Comparison of ENCODE assay signal across 9 mouse cellular contexts in the genomic region with DNA sequence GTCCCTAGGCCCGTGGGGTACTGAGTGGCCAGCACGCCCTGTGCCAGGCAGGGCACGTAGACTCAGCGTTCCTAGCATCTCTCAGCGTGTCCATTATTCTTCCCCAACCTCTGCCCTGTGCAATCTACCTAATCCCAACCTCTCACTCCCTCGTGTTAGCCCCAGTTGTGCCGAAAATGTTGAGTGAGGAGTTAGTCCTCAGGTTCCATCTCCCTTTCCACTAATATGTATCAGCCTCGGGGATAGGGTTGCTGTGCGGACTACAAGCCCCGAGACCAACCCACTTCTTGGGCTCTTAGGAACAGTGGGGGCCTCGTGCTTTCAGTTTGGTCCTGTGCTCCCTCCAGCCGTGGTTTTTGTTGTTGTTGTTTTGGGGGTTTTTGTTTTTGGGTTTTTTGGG.
DNase-seq lines count a peak whose midpoint lies in the region; ATAC-seq and TF ChIP-seq lines count a peak whose summit lies in the region.
"Had no signal": no experiment of that assay in that cellular context is flagged by ENCODE, and none has a peak within 500 bp of the region (broad histone marks: within the 10 kb centered on the region; RNA-seq: fewer than 3 reads in every experiment).

No protein-coding gene starts in this region.

- no peak for DNase-seq in heart, embryonic 10.5 days (ENCODE audit: low spot score)
- no peak for DNase-seq in heart, postnatal 25 days (ENCODE audit: low spot score)
- no peak for DNase-seq in kidney, postnatal 0 days (ENCODE audit: low spot score)
- no peak for DNase-seq in kidney, adult 2 months
- no peak for DNase-seq in left cerebral cortex, adult 9 months (ENCODE audit: low spot score in 2 of 2)
- DNase-seq in testis, postnatal 14 days (ENCODE audit: low spot score), result no peak
- DNase-seq: right cerebral cortex, postnatal 25 days had no signal

- H3K9ac ChIP-seq in kidney, postnatal 0 days (ENCODE audit: low read depth, low read length), result no peak overlapping the region
- H3K9ac ChIP-seq in intestine, postnatal 0 days (ENCODE audit: low read depth, low read length), result no peak overlapping the region

- intact Hi-C loops in heart, postnatal 25 days (cut with DNase I), result no loop called here

- peaks cover 100% of the 10 kb centered on the region for H3K27me3 ChIP-seq in heart, embryonic 10.5 days (ENCODE audit: insufficient read depth, poor library complexity, severe bottlenecking)
- H3K27me3 ChIP-seq in kidney, postnatal 0 days (ENCODE audit: insufficient read depth, low read length), result peaks cover 94% of the 10 kb centered on the region
- peaks cover 6% of the 10 kb centered on the region for H3K27me3 ChIP-seq in kidney, adult 2 months (replicated peaks; ENCODE audit: control insufficient read depth, insufficient read depth, low read length)
- H3K27me3 ChIP-seq in E14TG2a.4 (ENCODE audit: insufficient read depth, low read length), result peaks cover 6% of the 10 kb centered on the region; the same call in 1 of the 2 replicates
- H3K27me3 ChIP-seq in intestine, postnatal 0 days (replicated peaks; ENCODE audit: control insufficient read depth, insufficient read depth, low read length), result peaks cover 98% of the 10 kb centered on the region

- peak overlapping the region; percentile 57 for H3K4me3 ChIP-seq in heart, embryonic 10.5 days
- peak overlapping the region; percentile 40; the same call in 1 of the 2 replicates for H3K4me3 ChIP-seq in kidney, postnatal 0 days (replicated peaks; ENCODE audit: low read depth, low read length)
- H3K4me3 ChIP-seq in kidney, adult 2 months (ENCODE audit: insufficient read depth, low read depth, low read length), result no peak overlapping the region
- H3K4me3 ChIP-seq in E14TG2a.4 (replicated peaks; ENCODE audit: low read length), result peak overlapping the region; percentile 99
- peak overlapping the region; percentile 57 for H3K4me3 ChIP-seq in intestine, postnatal 0 days (ENCODE audit: low read depth, low read length)

- 7% methylated on average over 12 of the region's 12 CpGs for WGBS in heart, embryonic 10.5 days
- 7% methylated on average over 12 of the region's 12 CpGs for WGBS in kidney, postnatal 0 days
- 17% methylated on average over 12 of the region's 12 CpGs for WGBS in kidney, adult 2 months
- WGBS in intestine, postnatal 0 days, result 6% methylated on average over 12 of the region's 12 CpGs

- TF ChIP-seq POLR2A in kidney, adult 2 months (IDR thresholded peaks at IDR 0.05; ENCODE audit: low read depth, low read length), result no peak

- ATAC-seq in kidney, postnatal 0 days (replicated peaks; ENCODE audit: low FRiP score, low read depth), result no peak
- ATAC-seq in intestine, postnatal 0 days, result no peak

- no peak for TF ChIP-seq CTCF in kidney, postnatal 0 days (IDR thresholded peaks at IDR 0.05; ENCODE audit: low read depth)
- no peak for TF ChIP-seq CTCF in kidney, adult 2 months (conservative IDR thresholded peaks at IDR 0.05; ENCODE audit: insufficient read depth, insufficient read length, low read depth, low read length)
- no peak for TF ChIP-seq CTCF in E14TG2a.4 (conservative IDR thresholded peaks at IDR 0.05; ENCODE audit: low read length)
- TF ChIP-seq CTCF in intestine, postnatal 0 days (IDR thresholded peaks at IDR 0.05; ENCODE audit: low read depth), result no peak

- H3K9me3 ChIP-seq in heart, embryonic 10.5 days, result no peaks in the 10 kb centered on the region
- H3K9me3 ChIP-seq in kidney, postnatal 0 days (replicated peaks; ENCODE audit: low read length), result no peaks in the 10 kb centered on the region
- H3K9me3 ChIP-seq in E14TG2a.4 (ENCODE audit: low read length), result no peaks in the 10 kb centered on the region
- no peaks in the 10 kb centered on the region for H3K9me3 ChIP-seq in intestine, postnatal 0 days (ENCODE audit: control insufficient read depth)

- peaks cover 68% of the 10 kb centered on the region for H3K4me1 ChIP-seq in heart, embryonic 10.5 days
- peaks cover 33% of the 10 kb centered on the region; the same call in 1 of the 2 replicates for H3K4me1 ChIP-seq in kidney, postnatal 0 days (replicated peaks; ENCODE audit: insufficient read depth, low read length)
- peaks cover 4% of the 10 kb centered on the region; the same call in 1 of the 2 replicates for H3K4me1 ChIP-seq in kidney, adult 2 months (ENCODE audit: control insufficient read depth, insufficient read depth, low read length)
- peaks cover 67% of the 10 kb centered on the region for H3K4me1 ChIP-seq in E14TG2a.4 (replicated peaks; ENCODE audit: low read depth, low read length)
- H3K4me1 ChIP-seq in intestine, postnatal 0 days (replicated peaks; ENCODE audit: control insufficient read depth, insufficient read depth, low read length), result no peaks in the 10 kb centered on the region

- no peak overlapping the region for H3K27ac ChIP-seq in heart, embryonic 10.5 days
- no peak overlapping the region for H3K27ac ChIP-seq in kidney, postnatal 0 days
- H3K27ac ChIP-seq in kidney, adult 2 months (ENCODE audit: insufficient read depth, low read depth, low read length), result no peak overlapping the region
- no peak overlapping the region for H3K27ac ChIP-seq in intestine, postnatal 0 days (ENCODE audit: low read depth, low read length)

- H3K36me3 ChIP-seq in heart, embryonic 10.5 days, result no peaks in the 10 kb centered on the region
- no peaks in the 10 kb centered on the region for H3K36me3 ChIP-seq in kidney, postnatal 0 days (ENCODE audit: insufficient read depth, low read length)
- no peaks in the 10 kb centered on the region for H3K36me3 ChIP-seq in kidney, adult 2 months (ENCODE audit: control insufficient read depth, insufficient read depth, low read length)
- H3K36me3 ChIP-seq in E14TG2a.4 (ENCODE audit: insufficient read depth, low read length), result peaks cover 19% of the 10 kb centered on the region
- H3K36me3 ChIP-seq in intestine, postnatal 0 days (ENCODE audit: control insufficient read depth, insufficient read depth), result no peaks in the 10 kb centered on the region

- no peak overlapping the region; the same call in 1 of the 2 replicates for H3K4me2 ChIP-seq in kidney, postnatal 0 days (ENCODE audit: low read length)
- H3K4me2 ChIP-seq in intestine, postnatal 0 days (replicated peaks; ENCODE audit: low read depth), result peak overlapping the region; percentile 85
